Mouse (Mus musculus) heart, adult 10 weeks (tissue): Measurements from ENCODE around the gene Gm10229. TPM values are rescaled to one million over a fixed set of nuclear protein-coding genes. Genes with fewer than 3 reads are reported as not detected.

Experiments
- polyA plus RNA-seq: library from polyadenylated mRNA; stranded (reverse); fragments of 350-450 nt; fragmentation: Illumina TruSeq; extraction: RNeasy Lipid Tissue Mini Kit (QIAGEN cat#74804); gene quantifications from one replicate; pipeline ENCODE4 v1.2.3, GENCODE M21; 2014; ENCODE audit warnings: low read depth, low replicate concordance

Gene Gm10229
- polyA plus RNA-seq: not detected

GRCm38 (mm10) chr16:89014984-89015383 is at the start of gene Gm10229:
TSS of gene Gm10229 (plus strand) at chr16:89015284.

DNA sequence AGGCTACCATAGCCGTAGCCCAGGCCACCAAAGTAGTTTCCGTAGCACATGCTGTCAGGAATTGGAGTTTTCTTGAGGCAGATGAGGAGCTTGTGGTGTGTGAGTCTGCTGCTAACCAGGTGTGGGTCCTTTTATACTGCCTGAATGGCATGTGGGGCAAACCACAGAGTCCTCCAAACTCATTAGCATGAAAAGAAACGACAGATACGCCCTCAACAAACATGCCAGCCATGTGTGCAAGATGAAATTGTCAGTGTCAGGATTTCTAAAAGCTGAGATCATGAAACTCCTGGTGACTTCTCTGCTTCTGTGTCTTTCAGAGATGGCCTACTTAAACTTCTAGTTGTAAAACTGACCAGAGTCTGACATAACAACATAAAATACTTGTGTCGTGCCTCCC is 4.4 kb upstream of the Gm10229 start, which contains the start of gene Krtap22-2:
Gene Krtap22-2, minus strand, starts transcription at position 101 of the 400 bp plus-strand sequence.

GRCm38 (mm10) chr16:89031399-89031798 is 16.3 kb downstream of the Gm10229 start, which contains the start of gene Krtap6-1:
TSS of gene Krtap6-1 (plus strand) at chr16:89031699.

DNA sequence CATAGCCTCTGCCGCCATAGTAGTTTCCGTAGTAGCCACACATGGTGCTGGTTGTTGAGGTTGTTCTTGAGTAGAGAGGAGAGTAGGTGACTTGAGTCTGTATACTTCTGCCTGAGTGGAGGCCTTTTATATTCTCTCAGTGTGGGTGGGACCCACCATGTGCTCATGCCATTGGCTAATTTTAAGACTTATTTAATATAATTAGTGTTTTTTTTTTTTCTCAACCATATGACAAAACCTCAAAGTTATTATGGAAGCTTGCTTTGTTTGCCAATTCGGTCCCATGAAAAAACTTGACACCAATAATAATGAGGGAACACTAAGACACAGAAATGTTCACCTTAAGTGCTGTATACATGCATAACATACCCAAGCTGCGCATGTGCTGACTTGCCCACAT is 26.3 kb downstream of the Gm10229 start, which contains the start of gene Gm10228:
Gene Gm10228, minus strand, starts transcription at position 101 of the 400 bp plus-strand sequence.

DNA sequence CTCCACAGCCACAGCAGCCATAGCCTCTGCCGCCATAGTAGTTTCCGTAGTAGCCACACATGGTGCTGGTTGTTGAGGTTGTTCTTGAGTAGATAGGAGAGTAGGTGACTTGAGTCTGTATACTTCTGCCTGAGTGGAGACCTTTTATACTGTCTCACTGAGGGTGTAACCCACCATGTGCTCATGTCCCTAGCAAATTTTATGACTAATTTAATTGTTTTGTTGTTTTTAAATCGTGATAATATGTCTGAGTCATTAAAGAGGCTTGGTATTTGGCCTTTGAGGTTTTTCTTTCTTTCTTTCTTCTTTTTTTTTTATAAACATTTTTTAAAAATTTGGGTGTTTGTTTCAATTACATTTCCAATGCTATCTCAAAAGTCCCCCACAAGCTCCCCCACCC is 32.7 kb downstream of the Gm10229 start, which contains the start of gene Krtap6-5:
Gene Krtap6-5, minus strand, starts transcription at position 101 of the 400 bp plus-strand sequence.

DNA sequence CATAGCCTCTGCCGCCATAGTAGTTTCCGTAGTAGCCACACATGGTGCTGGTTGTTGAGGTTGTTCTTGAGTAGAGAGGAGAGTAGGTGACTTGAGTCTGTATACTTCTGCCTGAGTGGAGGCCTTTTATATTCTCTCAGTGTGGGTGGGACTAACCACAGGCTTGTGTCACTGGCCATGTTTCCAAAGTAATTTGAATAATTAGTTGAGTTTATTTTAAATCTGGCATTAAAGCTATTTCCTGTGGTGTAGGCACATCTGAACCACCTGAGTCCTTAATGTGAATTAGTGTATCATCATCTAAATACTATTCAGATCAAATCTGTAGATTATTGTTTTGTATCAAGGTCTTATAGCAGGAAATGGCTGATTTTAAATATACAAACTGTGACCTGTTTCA is 48.8 kb downstream of the Gm10229 start, which contains the start of gene 1110025L11Rik:
Gene 1110025L11Rik, minus strand, starts transcription at position 101 of the 400 bp plus-strand sequence.

Other genes with a start within 250 kb of the Gm10229 start
- not detected for gene 2310057N15Rik, start 241.1 kb upstream of the Gm10229 start, polyA plus RNA-seq
- not detected for gene Gm5965, start 237.4 kb upstream of the Gm10229 start, polyA plus RNA-seq
- not detected for gene Gm20741, start 203.1 kb upstream of the Gm10229 start, polyA plus RNA-seq
- not detected for gene Krtap15, start 195.1 kb upstream of the Gm10229 start, polyA plus RNA-seq
- not detected for gene Krtap14, start 189.1 kb upstream of the Gm10229 start, polyA plus RNA-seq
- gene Krtap19-1, start 145.9 kb upstream of the Gm10229 start, polyA plus RNA-seq: not detected
- not detected for gene Krtap19-2, start 141.0 kb upstream of the Gm10229 start, polyA plus RNA-seq
- not detected for gene Krtap19-3, start 137.2 kb upstream of the Gm10229 start, polyA plus RNA-seq
- not detected for gene Krtap19-4, start 130.2 kb upstream of the Gm10229 start, polyA plus RNA-seq
- not detected for gene Krtap19-5, start 118.8 kb upstream of the Gm10229 start, polyA plus RNA-seq
- gene Krtap19-9b, start 83.0 kb upstream of the Gm10229 start, polyA plus RNA-seq: not detected
- gene Krtap16-3, start 52.4 kb upstream of the Gm10229 start, polyA plus RNA-seq: not detected
- not detected for gene Krtap22-2, start 4.5 kb upstream of the Gm10229 start, polyA plus RNA-seq
- not detected for gene Krtap6-1, start 16.4 kb downstream of the Gm10229 start, polyA plus RNA-seq
- not detected for gene Gm10228, start 26.2 kb downstream of the Gm10229 start, polyA plus RNA-seq
- gene Krtap6-5, start 32.6 kb downstream of the Gm10229 start, polyA plus RNA-seq: not detected
- not detected for gene 1110025L11Rik, start 48.7 kb downstream of the Gm10229 start, polyA plus RNA-seq
- gene Krtap6-3, start 68.7 kb downstream of the Gm10229 start, polyA plus RNA-seq: not detected
- not detected for gene Gm6358, start 125.6 kb downstream of the Gm10229 start, polyA plus RNA-seq
- not detected for gene Gm10061, start 135.8 kb downstream of the Gm10229 start, polyA plus RNA-seq
- gene Gm9789, start 142.7 kb downstream of the Gm10229 start, polyA plus RNA-seq: not detected
- not detected for gene Gm7735, start 154.2 kb downstream of the Gm10229 start, polyA plus RNA-seq
- gene 1110057P08Rik, start 159.5 kb downstream of the Gm10229 start, polyA plus RNA-seq: not detected
- not detected for gene Krtap20-2, start 190.6 kb downstream of the Gm10229 start, polyA plus RNA-seq